Mouse (Mus musculus) regulatory T cell (primary cell): Measurements from ENCODE around the gene Lsm7.

ENCODE experiments used
- in situ Hi-C: fragments of 300-600 bp; cut with MboI, MseI; formaldehyde crosslinking; loops from one replicate; pipeline ENCODE4 v1.15.1; 2025; ENCODE audit warnings: high pct_unique_total_duplicates

The Lsm7 gene

DNA sequence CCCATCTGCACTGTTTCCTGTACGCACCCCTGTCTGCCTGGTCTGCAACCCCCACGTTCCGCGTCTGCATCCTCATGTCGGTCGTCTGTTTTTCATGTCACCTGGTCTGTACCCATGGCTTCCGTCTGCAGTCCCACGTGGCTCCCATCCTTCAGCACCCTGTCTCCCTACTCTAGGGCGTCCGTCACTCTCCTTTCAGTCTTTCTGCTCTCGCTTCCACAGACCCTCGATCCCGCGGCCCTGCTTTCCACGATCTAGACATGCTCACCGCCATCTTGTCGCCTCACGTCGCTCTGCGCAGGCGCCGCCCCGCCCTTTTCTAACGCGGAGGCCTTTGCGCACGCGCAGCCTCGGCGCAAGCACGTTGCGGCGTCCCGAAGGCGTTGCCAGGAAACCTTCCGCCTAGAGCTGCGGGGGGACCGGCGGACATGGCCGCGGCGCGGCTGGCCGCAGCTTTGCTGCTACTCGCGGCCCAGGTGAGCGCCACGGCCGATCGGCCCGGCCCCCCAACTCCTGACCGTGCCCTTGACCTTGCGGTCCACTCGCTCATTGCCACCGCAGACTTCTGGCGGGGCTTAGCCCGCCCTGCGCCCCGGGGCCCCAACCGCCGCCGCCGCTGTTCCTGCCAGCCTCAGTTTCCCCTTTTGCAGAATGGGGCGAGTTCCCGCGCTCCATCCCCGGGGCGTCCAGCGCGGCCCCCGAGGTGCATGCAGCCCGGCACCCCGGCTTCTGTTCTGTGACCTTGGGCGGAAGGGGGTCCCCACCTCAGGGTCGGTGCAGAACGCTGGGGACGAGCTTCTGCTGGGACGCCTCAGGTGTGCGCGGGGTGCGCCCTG is at the start of gene Lsm7, which contains the start of gene Sppl2b:
Lsm7 (minus strand) TSS at position 297 of the 836 bp plus-strand sequence.
Sppl2b (plus strand) TSS at position 363 of the 836 bp plus-strand sequence.
- in situ Hi-C loops, result no loop called here

DNA sequence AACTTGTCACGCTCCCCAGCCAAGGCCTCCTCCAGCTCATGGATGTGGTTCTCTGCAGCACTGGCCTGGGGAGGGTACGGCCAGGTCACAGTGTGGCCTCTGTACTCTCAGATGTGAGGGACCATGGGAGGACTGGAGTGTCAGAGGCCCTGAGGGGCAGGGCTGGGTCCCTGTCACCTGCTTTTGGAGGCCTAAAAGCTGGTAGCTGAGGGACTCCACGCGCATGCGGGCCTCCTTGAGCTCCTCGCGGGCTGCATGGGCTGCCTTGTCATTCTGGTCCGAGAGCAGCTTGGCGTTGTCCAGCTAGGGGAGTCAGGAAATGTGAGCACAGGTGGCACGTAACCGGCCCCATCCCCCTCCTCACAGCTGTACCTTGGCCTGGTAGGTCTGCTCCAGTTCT is 49.7 kb upstream of the Lsm7 start:
- in situ Hi-C loops, result no loop called here

DNA sequence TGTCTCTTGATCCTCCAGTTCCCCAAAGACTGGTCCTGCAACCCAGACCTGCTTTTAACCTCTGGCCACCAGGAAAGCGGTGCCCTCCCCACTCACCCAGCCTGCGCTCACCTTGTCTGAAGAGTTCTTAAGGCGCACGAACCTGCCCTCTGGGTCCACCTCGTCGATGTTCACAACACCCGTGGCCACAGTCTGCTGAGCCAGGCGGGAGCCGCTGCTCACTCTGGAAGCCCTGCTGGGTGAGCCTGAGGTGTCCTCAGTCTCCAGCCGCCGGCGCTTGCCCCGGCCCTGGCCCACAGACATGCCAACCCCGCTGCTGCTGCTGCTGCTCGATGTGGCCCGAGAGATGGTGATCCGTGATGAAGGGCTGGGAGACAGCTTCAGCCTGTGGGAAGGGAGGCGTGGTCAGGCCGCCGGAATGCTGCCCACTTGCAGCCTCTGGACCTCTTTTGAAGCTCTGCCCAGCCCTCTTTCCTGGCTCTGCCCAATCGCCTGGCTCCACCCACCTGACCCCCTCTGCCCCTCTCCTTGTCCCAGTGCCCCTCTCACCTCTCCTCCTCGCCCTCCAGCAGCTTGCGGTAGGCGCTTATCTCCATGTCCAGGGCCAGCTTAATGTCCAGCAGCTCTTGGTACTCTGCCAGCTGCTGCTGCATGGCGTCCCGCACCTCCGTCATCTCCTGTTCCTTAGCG is 49.1 kb upstream of the Lsm7 start:
- in situ Hi-C loops, result no loop called here

DNA sequence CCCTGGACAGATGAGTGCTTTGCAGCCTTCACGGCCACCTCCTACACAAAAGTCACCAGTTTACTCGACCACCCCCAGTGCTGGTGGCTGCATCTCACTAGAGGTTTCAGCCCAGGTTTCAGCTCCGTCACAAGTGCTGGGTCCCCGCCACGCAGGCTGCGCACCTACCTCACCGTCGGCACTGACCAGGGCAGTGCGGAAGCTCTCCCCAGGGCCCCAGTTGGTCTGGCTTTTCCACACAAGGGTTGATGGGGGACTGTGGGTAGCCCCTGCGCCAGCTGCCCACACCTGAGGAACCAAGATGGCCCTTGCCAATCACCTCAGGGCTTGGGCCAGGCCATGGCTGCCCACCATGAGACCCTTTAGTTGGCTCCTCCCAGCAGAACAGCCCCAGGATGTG is 48.3 kb upstream of the Lsm7 start:
- in situ Hi-C loops, result no loop called here

DNA sequence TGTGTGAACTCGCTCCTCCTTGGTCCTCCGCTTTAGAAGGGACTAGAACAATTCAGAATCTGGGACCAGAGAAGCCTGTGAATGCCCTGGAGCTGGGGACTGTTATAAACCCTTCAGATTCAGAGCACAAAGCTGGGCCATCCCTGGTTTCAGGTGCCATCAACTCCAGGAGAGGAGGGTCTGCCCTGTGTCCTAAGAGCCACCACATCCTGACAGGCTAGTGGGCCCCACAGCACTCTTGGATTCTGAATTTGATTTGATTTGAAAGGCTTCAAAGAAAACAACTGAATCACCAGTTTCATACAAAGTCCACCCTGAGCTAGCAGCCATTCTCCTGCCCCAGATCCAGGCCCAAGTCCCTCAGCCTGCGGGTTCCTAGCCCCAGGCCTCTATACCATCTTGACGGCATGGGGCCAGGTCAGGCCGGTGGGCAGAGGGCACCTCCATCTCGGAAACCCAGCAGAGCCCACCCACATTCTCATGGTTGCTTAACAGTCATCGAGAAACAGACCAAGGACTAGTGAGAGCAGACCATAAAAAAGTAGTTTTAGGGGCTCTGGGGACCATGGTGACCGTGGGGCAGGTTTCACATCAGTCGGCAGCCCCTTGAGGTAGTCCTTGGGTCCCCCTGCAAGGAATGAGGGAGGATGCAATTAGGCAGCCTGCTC is 47.4 kb upstream of the Lsm7 start:
- in situ Hi-C loops, result no loop called here

DNA sequence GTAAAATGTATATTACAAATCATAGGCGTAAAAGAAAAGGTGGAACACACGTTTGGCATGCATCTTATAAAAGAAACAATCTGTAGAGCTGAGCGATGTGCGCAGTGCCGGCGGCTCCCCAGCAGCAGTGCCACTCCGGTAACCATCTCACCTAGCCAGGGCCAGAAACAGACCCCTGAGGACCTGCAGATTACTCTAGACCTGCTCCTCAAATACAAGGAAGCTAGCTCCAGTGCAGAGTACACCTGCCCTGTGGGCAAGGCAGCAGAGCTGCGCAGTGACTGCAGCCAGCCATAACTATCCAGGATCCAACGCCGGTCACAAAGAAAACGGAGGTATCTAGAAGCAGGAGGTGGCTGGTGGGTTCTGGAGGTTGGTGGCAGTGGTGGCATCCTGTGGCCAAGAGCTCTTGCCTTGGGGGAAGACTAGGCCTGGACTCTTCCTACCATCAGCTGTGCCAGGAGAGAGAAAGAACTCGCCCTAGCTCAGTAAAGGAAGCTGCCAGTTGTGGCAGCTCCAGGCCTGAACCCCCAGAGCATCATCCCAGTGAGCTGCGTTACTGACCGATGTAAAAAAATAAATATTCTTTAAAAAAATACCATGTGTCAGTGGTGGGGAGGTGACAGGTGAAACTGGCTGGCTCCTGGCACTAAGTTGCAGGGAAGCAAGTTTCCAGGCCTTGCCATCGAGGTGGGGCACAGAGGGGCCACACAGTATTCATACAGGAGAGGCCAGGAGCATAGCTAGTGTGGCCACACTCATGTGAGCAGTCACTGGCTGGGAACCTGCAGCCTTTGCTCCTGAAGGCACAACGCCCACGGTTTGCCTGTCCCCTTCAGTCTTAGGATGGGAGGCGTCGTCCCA is 46.6 kb upstream of the Lsm7 start:
- in situ Hi-C loops, result no loop called here

DNA sequence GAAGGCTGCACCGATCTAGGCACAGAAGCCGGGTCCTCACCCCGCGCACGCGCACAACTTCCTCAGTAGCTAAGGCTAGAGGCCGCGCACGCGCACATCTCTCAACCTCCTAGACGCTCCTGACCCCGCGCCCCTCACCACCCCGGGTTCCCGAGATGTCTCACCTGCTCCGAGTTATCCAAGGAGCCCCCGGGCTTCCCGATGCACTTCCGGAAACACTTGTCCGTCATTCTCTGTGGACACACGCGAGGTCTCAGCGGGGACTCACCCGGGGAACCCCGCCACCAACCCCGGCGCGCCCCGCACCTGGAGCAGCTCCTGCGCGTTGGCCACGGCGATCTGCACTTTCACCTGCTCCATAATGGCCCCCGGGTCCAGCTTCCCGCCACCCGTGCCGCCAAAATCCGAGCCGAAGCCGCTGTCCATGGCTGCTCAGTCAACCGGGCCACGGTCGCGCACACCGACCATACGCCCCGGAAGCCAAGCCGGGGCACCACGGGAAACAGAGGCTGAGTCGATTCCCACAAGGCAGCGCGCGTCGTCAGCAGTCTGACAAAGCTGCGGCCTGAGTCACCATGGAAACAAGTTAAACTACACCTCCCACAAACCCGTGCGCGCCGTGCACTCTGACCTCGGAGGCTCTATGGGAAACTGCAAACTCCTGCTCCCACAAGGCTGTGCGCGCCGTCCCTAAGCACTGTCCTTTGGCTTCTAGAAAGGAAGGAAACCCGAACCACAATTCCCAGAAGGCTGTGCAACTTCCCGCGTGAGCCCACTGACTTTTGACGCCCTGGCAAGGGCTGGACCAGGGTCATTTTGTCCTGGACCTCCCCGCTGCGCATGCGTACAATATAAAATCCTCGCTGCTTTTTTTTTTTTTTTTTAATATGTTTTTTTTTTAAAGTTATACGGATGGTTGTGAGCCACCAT is 45.6 kb upstream of the Lsm7 start, which contains the start of gene Timm13:
Timm13 (minus strand) TSS at position 652 of the 930 bp plus-strand sequence.
- in situ Hi-C loops, result no loop called here

DNA sequence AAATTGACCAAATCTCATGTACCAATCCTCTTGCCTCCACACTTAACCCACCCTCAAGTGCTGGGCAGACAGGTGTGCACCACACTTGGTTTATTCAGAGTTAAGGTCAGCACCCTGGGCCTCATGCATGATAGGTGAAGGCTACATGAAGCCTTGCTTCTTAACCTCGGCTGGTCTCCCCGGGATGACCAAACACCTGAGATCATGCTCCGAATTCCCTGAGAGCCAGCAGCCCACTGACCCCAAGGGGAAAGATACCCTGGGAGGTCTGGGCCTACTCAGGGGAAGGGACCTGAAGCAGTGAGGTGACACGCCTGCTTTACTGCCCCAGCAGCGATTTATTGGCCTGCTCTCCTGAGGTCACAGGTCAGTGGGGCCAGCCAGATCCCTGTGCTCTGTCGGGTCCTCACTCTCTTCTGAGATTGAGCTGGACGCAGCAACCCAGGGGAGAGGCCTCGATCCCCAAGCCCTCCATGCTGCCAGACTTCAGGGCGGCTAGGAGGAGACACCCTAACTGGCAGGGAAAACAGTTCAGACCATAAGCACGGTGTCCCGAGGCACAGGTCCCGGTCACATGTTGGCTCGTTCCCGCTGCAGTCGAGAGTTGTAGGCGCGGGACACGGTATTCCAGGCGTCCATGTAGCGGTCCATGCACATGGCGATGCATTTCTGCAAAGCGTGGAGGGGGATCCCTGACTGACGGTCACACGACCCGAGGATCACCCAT is 44.7 kb upstream of the Lsm7 start:
- in situ Hi-C loops, result no loop called here

DNA sequence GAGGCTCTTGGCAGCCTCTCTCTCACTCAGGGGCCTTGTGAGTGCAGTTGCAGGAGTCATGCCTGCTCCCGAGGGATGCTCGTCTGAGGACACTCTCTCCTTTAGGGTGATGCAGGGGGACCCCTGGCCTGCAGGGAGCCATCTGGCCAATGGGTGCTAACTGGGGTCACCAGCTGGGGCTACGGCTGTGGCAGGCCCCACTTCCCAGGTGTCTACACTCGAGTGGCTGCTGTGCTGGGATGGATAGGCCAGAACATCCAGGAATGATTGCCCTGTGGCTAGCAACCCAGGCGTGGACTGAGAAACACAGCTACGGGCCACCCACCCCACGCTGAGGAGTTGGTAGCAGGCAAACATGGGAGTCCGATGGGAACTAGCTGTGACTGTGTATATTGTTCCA is 44.1 kb upstream of the Lsm7 start:
- in situ Hi-C loops, result no loop called here

DNA sequence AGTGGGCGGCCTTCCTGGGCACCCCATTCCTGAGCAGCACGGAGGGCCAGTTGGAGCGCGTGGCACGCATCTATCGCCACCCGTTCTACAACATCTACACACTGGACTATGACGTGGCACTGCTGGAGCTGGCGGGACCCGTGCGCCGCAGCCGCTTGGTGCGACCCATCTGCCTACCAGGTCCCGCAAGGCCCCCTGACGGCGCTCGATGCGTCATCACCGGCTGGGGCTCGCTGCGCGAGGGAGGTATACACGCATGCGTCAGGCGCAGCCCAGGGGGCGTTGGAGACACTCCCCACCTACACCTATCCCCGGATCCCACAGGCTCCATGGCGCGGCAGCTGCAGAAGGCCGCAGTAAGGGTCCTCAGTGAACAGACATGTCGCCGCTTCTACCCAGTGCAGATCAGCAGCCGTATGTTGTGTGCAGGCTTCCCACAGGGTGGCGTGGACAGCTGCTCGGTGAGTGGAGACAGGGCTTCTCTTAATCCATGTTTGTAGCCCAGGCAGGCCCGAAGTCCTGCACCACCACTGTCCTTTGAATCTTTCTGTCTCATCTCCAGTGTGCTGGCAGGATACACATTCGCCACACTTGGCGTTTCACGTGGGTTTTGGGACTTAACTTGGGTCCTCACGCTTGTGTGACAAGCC is 43.0 kb upstream of the Lsm7 start:
- in situ Hi-C loops, result no loop called here

DNA sequence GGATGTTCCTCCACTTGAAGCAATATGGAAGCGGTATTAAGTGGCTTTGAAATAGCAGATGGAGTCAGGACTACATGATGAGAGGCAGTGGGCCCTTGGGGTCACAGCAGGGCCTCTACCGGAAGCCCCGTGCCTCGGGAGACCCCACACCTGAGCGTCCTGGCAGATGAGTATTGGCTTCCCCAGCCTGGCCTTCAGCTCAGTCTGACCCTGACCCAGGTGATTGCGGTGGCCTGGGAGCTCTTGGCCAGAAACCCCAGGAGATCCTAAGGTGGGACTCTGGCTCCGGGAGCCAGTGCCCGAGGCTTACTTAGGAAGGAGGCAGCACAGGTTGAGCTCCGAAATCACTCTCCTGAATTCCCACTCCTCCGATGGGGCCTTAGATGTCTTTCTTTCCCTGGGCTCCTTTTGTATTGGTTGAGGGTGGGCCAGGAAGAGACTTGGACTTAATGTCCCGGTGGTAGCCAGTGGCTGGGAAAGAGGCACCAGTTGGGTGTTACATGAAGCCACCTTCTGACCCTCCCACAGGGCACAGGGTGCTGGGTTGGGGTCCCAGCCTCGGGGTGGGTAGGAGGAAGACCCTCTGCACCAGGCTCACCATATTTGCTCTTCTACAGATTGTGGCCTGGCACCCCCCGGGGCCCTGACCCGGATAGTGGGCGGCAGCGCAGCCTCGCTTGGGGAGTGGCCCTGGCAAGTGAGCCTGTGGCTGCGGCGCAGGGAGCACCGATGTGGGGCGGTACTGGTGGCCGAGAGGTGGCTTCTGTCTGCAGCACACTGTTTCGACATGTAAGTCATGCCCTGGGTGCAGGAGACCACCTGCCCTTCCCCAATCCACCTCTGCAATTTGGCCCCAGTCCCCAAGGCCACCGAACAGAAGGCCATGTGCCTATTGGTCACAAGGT is 41.8 kb upstream of the Lsm7 start:
- in situ Hi-C loops, result no loop called here

DNA sequence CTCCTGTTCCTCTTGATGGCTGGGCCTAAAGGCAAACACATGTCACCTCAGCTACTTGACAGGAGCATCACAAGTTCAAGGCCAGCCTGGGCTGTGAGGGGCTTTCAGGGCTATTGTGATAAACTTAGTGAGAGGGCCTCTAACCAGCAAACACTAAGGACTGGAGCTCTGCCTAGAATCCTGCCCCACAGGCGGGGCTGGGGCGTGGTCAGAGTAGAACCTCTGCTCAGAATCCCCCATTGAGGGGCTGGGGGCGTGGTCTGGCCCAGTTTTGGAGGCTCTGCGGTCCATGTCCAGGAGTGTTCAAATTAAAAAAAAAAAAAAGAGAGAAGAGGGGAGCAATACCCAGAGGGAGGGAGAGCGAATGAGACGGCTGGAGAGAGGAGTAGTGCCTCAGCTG is 40.7 kb upstream of the Lsm7 start:
- in situ Hi-C loops, result no loop called here

DNA sequence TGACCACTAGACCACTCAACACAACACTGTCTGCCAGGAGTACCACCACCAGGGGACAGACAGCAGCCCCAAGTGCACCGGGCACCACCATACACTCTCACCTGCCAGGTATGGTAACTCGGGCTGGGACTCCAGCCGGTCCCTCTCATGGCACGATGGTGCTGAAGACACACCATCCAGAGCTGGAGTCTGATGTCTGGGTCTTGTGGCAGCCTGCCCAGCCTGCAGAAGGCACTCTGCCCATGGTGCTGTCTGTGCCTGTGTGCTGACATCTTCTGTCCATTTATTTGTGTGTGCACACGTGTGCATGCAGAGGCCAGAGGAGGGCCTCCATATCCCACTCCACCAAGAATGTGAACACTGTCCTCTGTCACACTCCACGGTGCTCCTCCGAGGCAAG is 40.1 kb upstream of the Lsm7 start:
- in situ Hi-C loops, result no loop called here

DNA sequence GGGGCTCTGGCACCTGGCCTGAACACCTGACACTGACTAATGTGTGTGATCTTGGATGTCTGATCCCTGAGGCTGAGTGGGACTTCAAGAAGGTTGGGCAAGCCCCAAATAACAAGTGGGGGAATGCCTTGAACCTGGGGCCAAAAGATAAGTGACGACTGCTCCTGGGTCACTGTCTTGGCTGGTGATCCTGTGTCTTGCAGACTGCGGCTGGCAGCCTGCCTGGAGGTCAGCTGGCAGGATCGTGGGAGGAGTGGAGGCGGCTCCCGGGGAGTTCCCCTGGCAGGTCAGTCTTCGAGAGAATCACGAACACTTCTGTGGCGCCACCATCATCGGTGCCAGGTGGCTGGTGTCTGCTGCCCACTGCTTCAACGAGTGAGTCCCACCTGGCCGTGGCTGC is 32.2 kb upstream of the Lsm7 start:
- in situ Hi-C loops, result no loop called here

DNA sequence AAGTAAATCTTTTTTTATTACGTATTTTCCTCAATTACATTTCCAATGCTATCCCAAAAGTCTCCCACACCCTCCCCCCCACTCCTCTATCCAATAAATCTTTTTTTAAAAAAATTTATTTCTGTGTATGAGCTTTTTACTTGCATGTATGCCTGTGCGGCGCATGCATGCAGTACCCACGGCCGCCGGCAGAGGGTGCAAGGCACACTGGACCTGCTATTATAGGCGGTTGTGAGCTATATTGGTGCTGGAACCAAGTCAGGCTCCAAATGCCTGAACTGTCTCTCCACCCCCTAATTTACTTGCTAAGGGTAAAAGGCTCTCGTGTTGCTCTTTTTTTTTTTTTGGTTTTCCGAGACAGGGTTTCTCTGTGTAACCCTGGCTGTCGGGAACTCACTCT is 26.3 kb upstream of the Lsm7 start:
- in situ Hi-C loops, result no loop called here

DNA sequence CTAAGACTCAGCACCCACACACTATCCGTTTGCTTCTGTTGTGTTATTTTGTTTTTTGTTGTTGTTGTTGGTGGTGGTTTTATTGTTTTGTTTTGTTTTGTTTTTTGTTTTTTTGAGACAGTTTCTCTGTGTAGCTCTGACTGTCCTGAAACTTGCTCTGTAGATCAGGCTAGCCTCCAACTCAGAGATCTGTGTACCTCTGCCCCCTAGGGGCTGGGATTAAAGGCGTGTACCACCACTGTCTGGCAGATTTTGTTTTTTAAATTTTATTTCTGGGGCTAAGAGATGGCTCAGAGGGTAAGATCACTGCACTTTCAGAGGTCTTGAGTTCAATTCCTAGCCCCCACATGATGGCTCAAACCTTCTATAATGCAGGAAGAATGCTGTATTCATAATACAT is 25.9 kb upstream of the Lsm7 start:
- in situ Hi-C loops, result no loop called here

DNA sequence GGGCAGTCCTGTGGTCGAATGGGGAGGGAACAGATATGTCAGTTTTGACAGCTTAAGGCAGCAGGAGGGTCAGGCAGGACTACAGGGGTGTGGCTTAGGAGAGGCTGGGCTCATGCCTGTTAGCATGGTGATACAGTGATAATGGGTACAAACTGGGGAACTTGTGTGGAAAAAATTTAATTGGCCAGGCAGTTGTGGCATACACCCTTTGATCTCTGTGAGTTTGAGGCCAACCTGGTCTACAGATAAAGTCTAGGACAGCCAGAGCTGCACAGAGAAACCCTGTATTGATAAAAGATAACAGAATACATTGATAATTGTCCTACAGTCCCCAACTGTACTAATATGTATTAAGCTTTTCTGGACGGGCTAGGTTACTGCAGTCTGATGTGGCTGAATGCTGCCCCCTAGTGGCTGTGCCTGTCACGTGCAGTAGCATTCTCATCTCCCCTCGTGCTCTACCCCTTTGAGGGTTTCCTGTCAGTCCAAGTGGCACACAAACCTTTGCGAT is 25.2 kb upstream of the Lsm7 start:
- in situ Hi-C loops, result no loop called here

DNA sequence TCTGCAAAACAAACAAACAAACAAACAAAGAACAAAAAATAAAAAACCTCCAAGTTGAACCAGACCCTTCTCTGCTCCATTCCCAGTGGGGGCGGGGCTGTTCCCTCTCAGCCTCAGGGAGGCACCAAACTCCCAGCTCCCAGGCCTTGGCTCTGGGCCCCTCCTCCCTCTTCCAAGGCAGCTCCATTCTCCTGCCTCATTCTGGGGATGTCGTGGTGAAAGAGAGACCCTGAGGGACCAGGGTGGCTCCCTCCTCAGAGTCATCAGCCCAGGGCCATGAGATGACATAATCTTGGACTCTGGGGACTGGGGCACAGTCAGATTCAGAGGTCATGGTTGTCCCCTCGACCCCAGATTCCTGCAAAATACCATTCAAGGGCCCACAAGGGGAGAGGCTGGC is 21.6 kb upstream of the Lsm7 start:
- in situ Hi-C loops, result loop anchor here (5.0 kb wide), 3 partner anchors 64 to 129 kb away; partner anchors contain the start of gene Jsrp1
